Mouse (Mus musculus): ENCODE data around the gene Nap1l2.
"Not testable (repeated sequence)": the region's sequence is repeated elsewhere in the genome, so short reads cannot be mapped to it uniquely, and the experiment has no call there.

Nap1l2 gene

GRCm38 (mm10) chrX:103186431-103186786, at the start of gene Nap1l2:
Gene Nap1l2 (minus strand): TSS chrX:103186640.
- no peak for DNase-seq

GRCm38 (mm10) chrX:103215251-103215650, 28.8 kb upstream of the Nap1l2 start:
- no peak for DNase-seq

GRCm38 (mm10) chrX:103186829-103187228, 389 bp upstream of the Nap1l2 start:
- DNase-seq = no peak

GRCm38 (mm10) chrX:103185781-103186430, 534 bp downstream of the Nap1l2 start:
- no peak for DNase-seq

- no peak for DNase-seq
Measured at GRCm38 (mm10) chrX:103183536-103183935, 2.9 kb downstream of the Nap1l2 start.

GRCm38 (mm10) chrX:103179771-103180558, 6.5 kb downstream of the Nap1l2 start:
- no peak for DNase-seq

- DNase-seq = not testable (repeated sequence)
Measured at GRCm38 (mm10) chrX:103164948-103165605, 21.4 kb downstream of the Nap1l2 start.

GRCm38 (mm10) chrX:103156134-103156533, 30.3 kb downstream of the Nap1l2 start:
- no peak for DNase-seq

GRCm38 (mm10) chrX:103138549-103138948, 47.9 kb downstream of the Nap1l2 start:
- DNase-seq = no peak

Data from kidney, adult 8-10 months (tissue).